Mouse (Mus musculus) forelimb bud, embryonic 11.5 days (tissue): Measurements from ENCODE around the gene 4930438A08Rik.
"Not testable (repeated sequence)": the region's sequence is repeated elsewhere in the genome, so short reads cannot be mapped to it uniquely, and the experiment has no call there.

Source experiments
- DNase-seq: peaks from one replicate; pipeline ENCODE4 v3.0.0-alpha.2; 2012; ENCODE audit warnings: low read depth, low spot score

Gene 4930438A08Rik

DNA sequence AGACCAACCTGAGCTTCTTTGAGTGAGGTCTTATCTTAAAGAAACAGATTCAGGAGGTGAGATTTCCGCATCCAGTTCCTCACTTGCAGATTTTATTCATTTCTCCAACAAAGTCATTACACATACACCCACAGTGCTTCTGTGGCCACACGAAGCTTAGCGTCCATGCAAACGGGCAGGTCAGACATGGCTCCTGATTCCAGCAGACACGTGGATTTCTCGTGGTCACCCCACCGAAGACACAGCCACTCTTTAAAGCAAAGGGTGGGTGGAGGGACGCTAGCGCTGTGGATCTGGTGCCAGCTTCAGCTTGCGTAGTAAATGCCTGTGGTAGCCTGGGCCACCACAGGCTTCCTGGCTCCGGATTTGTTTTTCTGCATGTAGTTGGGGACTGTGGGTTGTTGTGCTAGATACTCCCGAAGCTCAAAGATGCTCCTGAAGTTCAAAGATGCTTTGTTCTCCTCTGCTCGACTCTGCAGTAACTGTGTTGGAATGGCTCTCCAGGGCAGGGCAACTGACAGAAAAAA, 7.4 kb downstream of the 4930438A08Rik start:
- no peak for DNase-seq

DNA sequence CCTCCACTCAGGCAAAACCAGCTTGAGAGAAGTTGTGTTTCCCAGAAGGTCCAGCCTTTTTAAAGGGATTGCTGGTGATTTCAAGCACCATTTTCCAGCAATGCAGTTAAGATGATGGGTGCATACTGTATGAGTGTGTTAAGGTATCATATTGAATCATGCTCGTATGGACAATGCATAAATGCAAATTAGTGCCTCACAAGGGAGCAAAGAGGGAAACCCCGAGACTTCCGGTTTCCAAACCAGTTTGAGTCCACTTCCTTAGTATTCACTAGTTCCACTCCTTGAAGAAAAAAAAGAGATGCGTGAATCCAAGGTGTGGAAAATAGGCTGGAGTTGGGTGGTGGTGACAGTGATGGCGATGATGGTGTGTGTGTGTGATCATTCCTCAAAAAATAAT, 7.9 kb downstream of the 4930438A08Rik start:
- DNase-seq, result no peak

DNA sequence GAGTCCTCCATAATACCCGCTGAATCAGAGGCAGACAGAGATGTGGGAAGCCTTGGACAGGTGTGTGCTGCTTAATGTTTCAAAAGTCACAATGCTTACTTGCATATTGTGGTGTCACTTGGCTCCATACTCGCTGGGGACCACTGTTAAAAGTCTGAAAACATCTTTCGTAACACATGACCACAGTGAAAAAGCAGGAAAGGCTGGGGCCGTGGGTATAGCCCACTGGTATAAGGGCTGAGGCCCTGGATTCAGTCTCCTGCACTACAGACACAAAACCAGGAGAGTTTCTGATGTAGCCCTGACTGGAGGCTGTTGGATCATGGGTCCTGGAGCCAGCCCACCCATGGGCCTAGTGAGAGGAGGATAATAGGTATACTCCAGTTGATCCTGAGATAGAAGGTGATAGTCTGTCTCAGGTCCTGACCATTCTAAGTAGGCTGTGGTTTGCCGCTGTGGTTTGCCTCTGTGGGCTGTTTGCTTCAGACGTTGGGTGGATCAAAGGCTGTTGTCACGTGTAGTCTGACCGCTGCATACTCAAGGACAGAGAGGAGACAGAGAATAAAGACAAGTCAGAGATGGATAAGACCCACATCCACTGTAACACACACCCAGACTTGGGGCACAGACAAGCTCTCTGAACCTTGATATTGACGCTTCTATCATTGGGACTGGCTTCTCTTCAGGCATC, 15.5 kb downstream of the 4930438A08Rik start:
- no peak for DNase-seq

DNA sequence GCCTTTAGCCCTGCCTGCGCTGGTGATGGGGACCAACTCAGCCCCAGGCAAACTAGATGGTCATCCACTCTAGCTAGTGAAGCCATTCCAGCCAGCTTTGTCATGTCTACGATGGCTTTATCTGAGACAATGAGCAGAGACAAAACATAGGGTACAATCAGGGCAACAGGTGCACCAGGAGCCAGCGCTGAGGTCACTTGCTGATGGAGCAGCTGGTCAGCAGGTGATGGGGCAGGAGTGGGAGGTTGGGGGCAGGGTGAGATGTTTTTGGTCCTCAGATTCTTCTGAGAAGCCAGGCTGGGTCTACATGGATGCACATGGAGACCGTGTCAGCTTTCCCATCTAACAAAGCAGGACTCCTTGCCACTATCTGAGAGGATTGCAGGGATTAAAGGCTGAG, 16.2 kb downstream of the 4930438A08Rik start:
- DNase-seq, result no peak

DNA sequence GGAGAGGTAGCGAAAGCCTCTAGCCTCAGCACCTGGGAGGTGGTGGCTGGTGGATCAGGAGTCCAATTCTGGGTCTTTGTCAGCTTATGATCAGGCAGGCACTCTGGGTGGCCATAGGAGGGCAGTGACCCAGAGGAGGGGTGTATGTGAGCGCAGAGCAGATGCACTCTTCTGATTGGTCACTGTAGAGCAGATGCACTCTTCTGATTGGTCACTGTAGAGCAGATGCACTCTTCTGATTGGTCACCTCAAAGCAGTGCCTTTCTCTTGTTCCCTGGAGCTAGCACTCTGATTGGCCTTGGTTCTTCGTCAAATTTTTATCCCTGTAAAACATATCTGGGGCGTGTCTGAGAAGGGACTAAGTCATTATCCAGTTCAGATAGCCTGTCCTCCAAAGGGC, 18.2 kb downstream of the 4930438A08Rik start:
- DNase-seq, result no peak

DNA sequence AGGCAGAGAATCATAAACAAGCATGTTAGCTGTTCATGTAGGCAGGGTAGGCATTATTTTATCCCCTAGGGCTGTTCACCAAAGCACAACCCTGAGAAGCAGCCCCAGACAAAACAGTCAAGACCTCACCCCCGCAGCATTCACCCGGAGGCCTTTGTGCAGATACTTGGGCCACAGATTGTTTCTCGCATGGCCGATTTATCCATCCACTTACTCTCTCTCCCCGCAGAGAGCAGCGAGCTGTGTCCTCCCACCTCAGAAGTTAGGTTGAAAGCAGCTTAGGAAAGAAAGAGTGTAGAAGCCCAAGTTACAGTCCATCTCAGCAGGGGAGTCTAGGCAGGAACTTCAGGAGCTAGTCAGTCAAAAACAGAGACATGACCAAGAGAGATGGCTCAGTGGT, 22.8 kb downstream of the 4930438A08Rik start:
- no peak for DNase-seq

DNA sequence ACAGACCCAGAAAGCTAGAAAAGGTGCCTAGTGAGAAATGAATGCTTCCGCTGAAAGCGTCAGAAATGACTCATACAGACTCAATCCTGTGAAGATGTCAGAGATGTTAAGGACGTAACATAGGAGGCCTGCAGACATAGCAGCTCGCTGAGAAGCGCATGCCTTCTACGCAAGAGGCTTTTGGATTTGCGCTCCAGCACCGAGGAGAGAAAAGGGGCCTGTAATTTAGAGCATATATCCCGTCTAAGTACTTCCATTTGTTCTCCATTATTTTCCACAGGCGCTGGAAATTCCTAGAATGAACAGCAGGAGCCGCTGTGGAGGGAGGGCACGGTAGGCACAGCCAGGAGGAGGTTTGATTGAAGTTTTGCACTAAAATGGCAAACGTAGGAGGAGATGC, 26.5 kb downstream of the 4930438A08Rik start:
- peak; percentile 68 for DNase-seq

DNA sequence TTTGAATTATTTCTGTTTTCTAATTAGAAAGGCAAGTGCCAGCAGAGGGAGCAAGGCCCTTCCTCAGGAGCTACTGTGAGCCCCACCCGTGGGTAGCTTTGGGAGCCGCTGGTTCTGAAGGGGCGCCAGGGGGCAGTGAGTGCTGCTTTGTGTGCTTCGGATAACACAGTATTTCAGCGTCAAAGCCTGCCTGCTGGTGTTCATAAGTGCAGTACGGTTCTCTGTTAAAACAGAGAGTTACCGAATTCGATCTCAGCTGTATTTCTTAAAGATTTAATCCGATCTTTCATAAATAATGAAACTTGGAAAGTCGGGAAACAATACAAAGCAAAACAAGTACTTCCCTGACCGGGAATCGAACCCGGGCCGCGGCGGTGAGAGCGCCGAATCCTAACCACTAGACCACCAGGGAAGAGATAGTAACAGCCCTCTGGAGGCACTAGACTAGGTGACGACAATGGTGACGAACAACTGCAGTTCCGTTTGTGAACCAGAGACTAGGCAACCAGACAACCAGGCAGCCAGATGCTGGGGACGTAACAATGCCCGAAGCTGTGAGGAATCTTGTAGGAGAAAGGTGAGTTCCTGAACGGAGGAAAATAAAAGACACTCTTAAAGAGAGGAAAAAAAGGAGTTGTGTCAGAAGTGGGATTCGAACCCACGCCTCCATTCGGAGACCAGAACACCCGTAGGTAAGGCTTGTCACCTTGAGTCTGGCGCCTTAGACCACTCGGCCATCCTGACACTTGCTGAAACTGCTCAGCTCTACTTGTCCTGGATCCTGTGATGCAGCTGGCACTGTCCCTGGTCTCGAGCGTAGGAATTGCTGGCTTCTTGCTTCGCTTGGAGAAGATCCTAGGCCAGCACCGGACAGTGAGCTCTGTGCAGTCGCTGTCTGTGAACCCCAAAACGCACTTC, 27.5 kb downstream of the 4930438A08Rik start:
- peak; percentile 98 for DNase-seq

DNA sequence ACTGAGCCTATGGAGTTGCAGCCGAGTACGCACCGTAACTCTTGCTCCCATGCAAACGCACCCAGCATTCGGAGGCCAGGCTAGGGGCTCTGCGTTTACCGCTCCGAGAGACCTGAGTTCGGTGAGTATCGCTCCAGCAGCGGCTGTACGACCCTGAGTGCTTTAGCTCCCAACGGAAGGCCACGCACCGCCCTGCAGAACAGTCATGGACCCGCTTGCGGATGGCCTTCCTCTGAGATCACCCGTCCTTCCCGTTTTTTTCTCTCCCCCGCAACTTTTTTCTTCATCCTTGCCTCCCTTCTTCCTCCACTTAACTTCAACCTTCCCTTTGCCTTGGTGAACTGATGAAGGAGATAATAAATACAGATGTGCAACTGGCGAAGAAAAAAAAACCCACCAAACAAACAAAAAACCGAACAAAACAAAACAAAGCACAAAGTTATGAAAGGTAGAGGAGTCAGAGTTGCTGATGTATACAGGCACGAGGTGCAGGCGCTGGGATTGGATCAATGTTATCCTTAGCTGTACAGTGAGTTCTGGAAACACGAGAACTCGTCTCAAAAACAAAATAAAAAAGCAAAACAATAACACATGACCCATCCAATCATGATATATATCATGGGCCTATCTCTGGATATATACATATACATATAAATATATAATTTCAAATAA, 28.3 kb downstream of the 4930438A08Rik start:
- no peak for DNase-seq

DNA sequence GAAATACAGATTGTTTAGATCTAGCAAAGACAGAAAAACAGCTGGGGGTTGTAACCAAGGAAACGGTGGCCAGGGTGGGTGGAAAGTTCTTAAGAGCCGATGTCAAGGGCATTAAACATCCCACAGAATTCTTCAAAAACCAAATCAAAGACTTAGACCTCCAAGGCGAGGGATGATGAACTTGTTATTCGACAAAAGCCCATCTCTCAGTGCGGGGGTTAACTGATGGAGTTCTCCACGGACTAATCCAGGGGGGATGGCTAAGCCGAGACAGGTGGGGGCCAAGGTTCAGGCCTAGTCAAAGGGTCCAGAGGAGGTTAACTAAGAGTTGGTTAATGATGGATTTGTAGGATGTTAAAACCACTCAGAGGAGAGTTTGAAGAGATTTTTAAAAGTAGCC, 29.0 kb downstream of the 4930438A08Rik start:
- no peak for DNase-seq

DNA sequence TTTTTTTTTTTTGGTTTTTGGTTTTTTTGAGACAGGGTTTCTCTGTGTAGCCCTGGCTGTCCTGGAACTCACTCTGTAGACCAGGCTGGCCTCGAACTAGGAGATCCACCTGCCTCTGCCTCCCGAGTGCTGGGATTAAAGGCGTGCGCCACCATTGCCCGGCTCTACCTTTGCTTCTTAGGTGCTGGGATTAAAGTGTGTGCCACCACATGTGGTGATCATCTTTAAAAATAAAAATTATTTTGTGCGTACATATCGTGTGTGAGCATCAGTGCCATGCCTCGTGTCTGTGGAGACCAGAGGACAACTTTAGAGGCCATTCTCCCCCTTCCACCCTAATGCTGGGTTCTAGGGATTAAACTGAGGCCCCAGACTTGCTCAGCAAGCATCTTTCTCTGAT, 30.7 kb downstream of the 4930438A08Rik start:
- not testable (repeated sequence) for DNase-seq

DNA sequence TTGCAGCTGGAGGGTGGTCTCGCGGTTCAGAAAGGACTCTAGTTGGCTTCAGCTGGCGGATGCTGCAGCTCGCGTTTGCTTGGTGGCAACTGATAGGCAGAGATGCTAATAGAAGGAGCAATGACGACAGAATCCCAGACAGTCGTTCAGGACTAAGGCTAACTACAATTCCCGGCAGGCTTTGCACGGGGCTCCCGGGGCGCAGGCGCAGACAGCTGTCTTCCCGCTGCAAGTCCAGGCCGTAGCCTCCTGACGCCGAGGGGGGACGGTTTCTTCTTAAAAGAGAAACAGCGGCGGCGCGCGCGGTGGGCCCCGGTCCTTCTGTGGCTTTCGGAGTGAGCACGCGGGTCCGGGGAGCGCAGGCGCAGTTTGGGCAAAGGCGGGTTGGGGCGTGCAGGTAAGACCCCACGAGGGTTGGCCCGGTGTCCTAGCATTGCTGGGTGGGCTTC, 32.3 kb downstream of the 4930438A08Rik start, which contains the start of gene Zfp692:
TSS of gene Zfp692 (plus strand) at position 210 of the 449 bp plus-strand sequence.
- peak; percentile 93 for DNase-seq

DNA sequence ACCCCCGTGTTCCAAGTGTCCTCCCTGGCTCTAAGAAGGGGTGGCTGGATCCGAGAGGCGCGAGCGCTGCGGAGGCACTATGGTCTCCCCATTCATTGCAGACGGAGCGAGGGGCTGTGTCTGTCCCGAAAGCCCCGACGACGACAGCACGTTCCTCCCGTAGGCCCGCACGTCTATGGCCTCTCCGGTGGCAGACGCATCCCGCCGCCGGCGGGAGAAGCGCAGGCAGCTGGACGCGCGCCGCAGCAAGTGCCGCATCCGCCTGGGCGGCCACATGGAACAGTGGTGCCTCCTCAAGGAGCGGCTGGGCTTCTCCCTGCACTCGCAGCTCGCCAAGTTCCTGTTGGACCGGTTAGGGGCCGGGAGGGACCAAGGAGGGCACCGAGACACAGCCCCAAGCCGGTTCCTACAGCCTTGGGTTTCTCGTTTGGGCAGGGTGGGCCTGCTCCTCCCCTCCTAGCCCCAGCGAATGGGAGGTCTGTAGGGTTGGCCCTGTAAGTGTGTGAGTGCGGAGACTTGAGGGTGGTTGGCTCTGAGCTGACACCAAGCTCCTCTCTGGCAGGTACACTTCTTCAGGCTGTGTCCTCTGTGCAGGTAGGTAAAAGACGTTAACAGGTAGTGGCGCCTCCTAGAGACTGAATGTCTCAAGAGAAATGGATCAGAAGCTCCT, 32.9 kb downstream of the 4930438A08Rik start:
- peak; percentile 55 for DNase-seq

DNA sequence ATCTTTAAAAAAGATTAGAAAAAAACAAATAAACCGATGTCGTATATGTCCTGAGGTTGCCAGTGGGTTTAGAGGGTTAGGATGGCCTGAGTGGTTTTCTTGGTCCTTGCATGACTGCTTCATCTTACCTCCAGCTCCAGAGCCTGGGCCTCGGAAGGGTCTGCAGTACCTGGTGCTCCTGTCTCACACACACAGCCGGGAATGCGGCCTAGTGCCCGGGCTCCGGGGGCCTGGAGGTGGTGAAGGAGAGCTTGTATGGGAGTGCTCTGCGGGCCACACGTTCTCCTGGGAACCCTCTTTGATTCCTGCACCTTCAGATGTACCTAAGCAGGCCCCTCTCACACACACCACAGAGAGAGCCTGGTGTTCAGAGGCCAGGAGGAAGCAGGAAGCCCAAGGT, 34.1 kb downstream of the 4930438A08Rik start:
- no peak for DNase-seq

DNA sequence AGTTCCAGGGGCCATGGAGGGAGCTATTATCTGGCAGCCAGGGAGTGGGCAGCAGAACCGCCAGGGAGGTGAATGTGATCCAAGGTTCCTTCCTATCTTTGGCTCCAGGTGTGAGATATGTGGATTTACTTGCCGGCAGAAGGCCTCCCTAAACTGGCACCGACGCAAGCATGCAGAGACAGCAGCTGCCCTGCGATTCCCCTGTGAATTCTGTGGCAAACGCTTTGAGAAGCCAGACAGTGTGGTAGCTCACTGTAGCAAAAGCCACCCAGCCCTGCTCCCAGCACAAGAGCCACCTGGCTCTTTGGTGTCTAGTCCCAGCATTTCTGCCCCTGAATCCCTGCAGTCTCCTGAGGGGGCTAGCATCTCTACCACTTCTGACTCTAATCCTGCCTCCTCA, 39.5 kb downstream of the 4930438A08Rik start:
- no peak for DNase-seq

DNA sequence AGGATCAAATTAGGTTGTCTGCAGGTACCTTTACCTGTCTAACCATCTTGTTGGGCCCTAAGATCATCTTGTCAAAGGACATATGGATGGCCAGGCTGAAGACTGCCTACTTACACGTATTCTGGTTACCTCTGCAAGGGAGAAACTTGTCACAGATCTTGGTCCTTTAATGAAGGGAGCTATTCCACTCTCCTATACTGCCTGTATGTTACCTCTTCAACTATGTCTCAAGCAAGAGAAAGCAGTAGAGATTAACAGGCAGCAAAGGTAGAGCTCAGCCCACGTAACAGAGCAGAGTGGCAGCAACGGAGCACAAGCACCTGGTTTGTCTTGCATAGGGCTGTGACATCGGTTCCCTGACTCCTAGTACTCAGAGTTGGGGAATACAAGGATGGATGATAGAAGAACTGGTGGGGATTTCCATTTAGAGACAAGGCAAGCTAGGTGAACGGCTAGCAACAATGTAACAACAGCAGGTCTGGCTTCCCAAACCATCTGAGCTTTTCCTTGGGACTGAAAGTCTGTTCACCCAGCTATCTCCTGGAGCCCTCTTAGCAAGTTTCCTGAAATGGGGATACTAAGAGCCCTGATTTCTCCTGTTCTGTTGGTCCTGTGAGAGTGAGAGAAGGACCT, 41.1 kb downstream of the 4930438A08Rik start:
- DNase-seq, result no peak

DNA sequence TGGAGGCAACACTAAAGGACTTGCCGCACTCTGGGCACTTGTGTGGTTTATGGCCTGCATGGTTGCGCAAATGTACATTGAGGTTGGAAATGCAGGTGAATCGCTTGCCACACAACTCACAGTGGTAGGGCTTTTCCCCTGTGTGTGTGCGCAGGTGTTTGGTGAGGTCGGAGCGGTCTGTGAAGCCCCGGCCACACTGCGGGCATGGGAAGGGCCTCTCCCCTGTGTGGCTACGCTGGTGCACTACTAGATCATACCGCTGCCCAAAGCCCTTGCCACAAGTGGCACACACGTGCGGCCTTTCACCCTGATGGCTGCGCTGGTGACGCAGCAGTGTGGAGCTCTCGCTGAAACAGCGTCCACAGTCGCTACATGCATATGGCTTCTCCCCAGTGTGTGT, 41.7 kb downstream of the 4930438A08Rik start:
- no peak for DNase-seq

DNA sequence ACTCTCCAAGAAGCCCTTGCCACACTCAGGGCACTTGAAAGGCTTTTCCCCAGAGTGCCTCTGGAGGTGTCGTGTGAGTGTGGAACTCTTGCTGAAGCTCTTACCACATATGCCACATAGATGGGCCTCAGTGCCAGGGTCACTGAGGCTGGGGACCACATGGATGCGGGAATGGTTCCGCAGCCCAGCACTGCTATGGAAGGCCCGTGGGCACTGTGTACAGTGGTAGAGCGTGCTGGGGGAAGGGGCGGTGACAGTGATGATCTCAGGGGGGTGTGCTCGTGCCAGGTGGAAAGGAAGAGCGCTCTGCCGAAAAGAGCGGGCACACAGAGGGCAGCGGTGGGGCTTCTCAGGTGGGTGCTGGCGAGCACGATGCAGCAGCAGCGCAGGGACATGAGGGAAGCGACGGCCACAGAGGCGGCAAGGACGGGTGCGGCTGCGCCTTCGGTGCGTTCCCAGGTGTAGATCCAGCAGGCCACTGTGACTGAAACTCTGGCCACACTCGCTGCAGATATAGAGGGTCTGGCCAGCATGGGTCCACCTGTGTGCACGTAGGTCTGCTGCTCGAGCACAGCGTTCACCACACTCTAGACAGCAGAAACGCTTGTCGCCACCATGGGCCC, 42.3 kb downstream of the 4930438A08Rik start:
- no peak for DNase-seq

DNA sequence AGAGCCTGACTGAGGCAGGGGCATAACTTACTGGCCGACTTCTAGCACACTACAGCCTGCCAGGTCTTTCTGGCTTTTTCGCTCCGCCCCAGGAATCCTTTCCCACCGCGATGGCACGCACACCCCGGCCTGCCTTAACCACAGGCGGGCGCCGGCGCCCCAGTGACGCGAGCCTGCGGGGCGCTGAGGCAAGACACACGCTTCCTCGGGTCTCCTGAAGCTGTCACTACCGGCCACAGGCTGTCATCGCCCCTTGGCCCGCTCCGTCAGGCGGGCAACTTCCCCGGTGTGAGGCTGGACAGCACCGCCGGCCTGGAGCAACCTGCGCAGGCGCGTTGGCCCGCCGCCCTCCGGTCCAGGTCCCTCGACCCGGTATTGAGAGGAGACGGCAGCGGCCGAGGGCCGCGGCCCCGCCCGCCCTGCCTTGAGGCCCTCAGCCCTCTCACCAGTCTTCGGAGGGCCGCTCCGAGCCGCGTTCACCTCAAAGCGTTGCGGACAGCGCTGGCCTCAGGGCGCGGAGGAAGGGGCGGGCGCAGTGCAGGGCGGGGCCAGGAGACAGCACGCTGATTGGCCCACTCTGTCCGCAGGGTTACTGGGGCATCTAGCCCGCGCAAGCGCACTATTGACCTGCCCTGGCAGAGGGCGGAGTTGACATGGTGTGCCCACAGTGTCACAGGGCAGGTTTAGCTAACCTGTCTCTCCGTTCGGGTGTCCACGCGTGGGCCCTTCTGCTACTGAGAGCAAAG, 48.4 kb downstream of the 4930438A08Rik start:
- DNase-seq, result peak; percentile 95
